In genomic region chr7:115750275-115750825, GRCm38 (mm10) we compare ENCODE assay signal across 12 mouse cellular contexts.
DNase-seq lines count a peak whose midpoint lies in the region; ATAC-seq and TF ChIP-seq lines count a peak whose summit lies in the region.
"Had no signal": no experiment of that assay in that cellular context is flagged by ENCODE, and none has a peak within 500 bp of the region (broad histone marks: within the 10 kb centered on the region; RNA-seq: fewer than 3 reads in every experiment).

No protein-coding gene starts in this region.

- no peak overlapping the region for H3K4me3 ChIP-seq in kidney, postnatal 0 days (replicated peaks; ENCODE audit: low read depth, low read length)
- H3K4me3 ChIP-seq in midbrain, embryonic 14.5 days (replicated peaks; ENCODE audit: low read depth, low read length), result no peak overlapping the region
- no peak overlapping the region for H3K4me3 ChIP-seq in liver, embryonic 12.5 days

- 20% methylated on average over 8 of the region's 8 CpGs for WGBS in kidney, postnatal 0 days
- 43% methylated on average over 8 of the region's 8 CpGs for WGBS in midbrain, embryonic 14.5 days
- 56% methylated on average over 8 of the region's 8 CpGs for WGBS in liver, embryonic 12.5 days (ENCODE audit: insufficient replicate concordance)

- no peak overlapping the region for H3K9ac ChIP-seq in kidney, postnatal 0 days (ENCODE audit: low read depth, low read length)
- H3K9ac ChIP-seq in midbrain, embryonic 14.5 days (replicated peaks; ENCODE audit: low read length), result no peak overlapping the region
- H3K9ac ChIP-seq in liver, embryonic 12.5 days, result no peak overlapping the region

- peak; percentile 24 for DNase-seq in gastrocnemius, adult 18-20 months (ENCODE audit: low spot score)
- no peak for DNase-seq in gastrocnemius, postnatal 25 days
- DNase-seq in kidney, postnatal 0 days (ENCODE audit: low spot score), result peak; percentile 70
- no peak for DNase-seq in kidney, adult 11 months
- peak; percentile 43 for DNase-seq in embryo, embryonic 9.5 days (ENCODE audit: extremely low spot score)
- DNase-seq in midbrain, embryonic 14.5 days, result peak; percentile 8
- DNase-seq in thymus, postnatal 14 days, result no peak
- DNase-seq: adrenal gland, adult 8-10 months; cerebellum, adult 11 months; gastrocnemius, postnatal 10 days had no signal

- H3K36me3 ChIP-seq in kidney, postnatal 0 days (ENCODE audit: insufficient read depth, low read length), result no peaks in the 10 kb centered on the region
- no peaks in the 10 kb centered on the region for H3K36me3 ChIP-seq in midbrain, embryonic 14.5 days (ENCODE audit: control insufficient read depth, insufficient read depth, low read length)
- 0 out of 2 replicates have a peak, but pooled peaks cover 3% of the 10 kb centered on the region for H3K36me3 ChIP-seq in liver, embryonic 12.5 days

- ATAC-seq in kidney, postnatal 0 days (replicated peaks; ENCODE audit: low FRiP score, low read depth), result no peak
- no peak for ATAC-seq in midbrain, embryonic 14.5 days (ENCODE audit: low FRiP score, low TSS enrichment)
- ATAC-seq in liver, embryonic 12.5 days, result no peak
- ATAC-seq: inflammation-experienced regulatory T-cells, adult 6 months had no signal

- no peak for TF ChIP-seq CTCF in kidney, postnatal 0 days (IDR thresholded peaks at IDR 0.05; ENCODE audit: low read depth)

- peak overlapping the region; percentile 26; the same call in 1 of the 2 replicates for H3K4me2 ChIP-seq in kidney, postnatal 0 days (ENCODE audit: low read length)
- H3K4me2 ChIP-seq in midbrain, embryonic 14.5 days (ENCODE audit: low read length), result no peak overlapping the region
- no peak overlapping the region for H3K4me2 ChIP-seq in liver, embryonic 12.5 days

- H3K27ac ChIP-seq in kidney, postnatal 0 days, result no peak overlapping the region
- no peak overlapping the region for H3K27ac ChIP-seq in midbrain, embryonic 14.5 days (replicated peaks; ENCODE audit: low read depth, low read length)
- H3K27ac ChIP-seq in liver, embryonic 12.5 days, result no peak overlapping the region

- H3K27me3 ChIP-seq in kidney, postnatal 0 days (ENCODE audit: insufficient read depth, low read length), result no peaks in the 10 kb centered on the region
- H3K27me3 ChIP-seq in midbrain, embryonic 14.5 days (ENCODE audit: control insufficient read depth, insufficient read depth, low read length), result no peaks in the 10 kb centered on the region
- no peaks in the 10 kb centered on the region for H3K27me3 ChIP-seq in liver, embryonic 12.5 days (replicated peaks)

- H3K4me1 ChIP-seq in kidney, postnatal 0 days (replicated peaks; ENCODE audit: insufficient read depth, low read length), result 0 out of 2 replicates have a peak, but pooled peaks cover 5% of the 10 kb centered on the region
- peaks cover 21% of the 10 kb centered on the region for H3K4me1 ChIP-seq in midbrain, embryonic 14.5 days (ENCODE audit: control insufficient read depth, insufficient read depth, low read length)
- H3K4me1 ChIP-seq in liver, embryonic 12.5 days, result 0 out of 2 replicates have a peak, but pooled peaks cover 3% of the 10 kb centered on the region

- no peaks in the 10 kb centered on the region for H3K9me3 ChIP-seq in kidney, postnatal 0 days (replicated peaks; ENCODE audit: low read length)
- H3K9me3 ChIP-seq in midbrain, embryonic 14.5 days (ENCODE audit: control insufficient read depth, low read length), result no peaks in the 10 kb centered on the region
- H3K9me3 ChIP-seq in liver, embryonic 12.5 days (replicated peaks), result no peaks in the 10 kb centered on the region

Comparison
In these comparisons a context has a peak if more than half of its experiments do, and no peak if none do; other contexts are left out.
1. DNase-seq: peak in gastrocnemius, adult 18-20 months (single experiment), kidney, postnatal 0 days (single experiment), embryo, embryonic 9.5 days (single experiment) and midbrain, embryonic 14.5 days (single experiment); none in gastrocnemius, postnatal 25 days (single experiment), kidney, adult 11 months (single experiment) and thymus, postnatal 14 days (single experiment).